Mouse (Mus musculus): ENCODE measurements around the gene Eps8l2.

- TF ChIP-seq CTCF (IDR thresholded peaks at IDR 0.05; ENCODE audit: control insufficient read depth, insufficient read depth, insufficient read length) (no peak), MYOG (IDR thresholded peaks at IDR 0.05; ENCODE audit: control insufficient read depth, extremely low read depth, insufficient read length) (no peak), USF1 (IDR thresholded peaks at IDR 0.05; ENCODE audit: low read depth) (no peak), MYOD1 (IDR thresholded peaks at IDR 0.05; ENCODE audit: control insufficient read depth, insufficient read length, low read depth) (no peak), MAX (IDR thresholded peaks at IDR 0.05) (no peak)
Observed at GRCm38 (mm10) chr7:141394158-141394557, 55.5 kb downstream of the Eps8l2 start.

Measured in C2C12 (cell line).